Mouse (Mus musculus) liver, postnatal 0 days (tissue): ENCODE measurements around the gene Acsbg2.

Experiments
- CTCF ChIP-seq: sonication (generic); IDR thresholded peaks from 2 replicates; pipeline ENCODE4 v1.5.1; 2016; ENCODE audit warnings: antibody characterized with exemption, low read depth
- EP300 ChIP-seq: IDR thresholded peaks from 2 replicates; pipeline ENCODE4 v1.6.1; 2016; ENCODE audit warnings: antibody characterized with exemption, low read depth, mild to moderate bottlenecking

- TF ChIP-seq CTCF (no peak), EP300 (no peak)
These were observed 2.2 kb upstream of the Acsbg2 start for GRCm38 (mm10) chr17:56876465-56876864.
